Mouse (Mus musculus) ES-E14 (cell line): Measurements from ENCODE around the gene Acvr1b. TPM values are rescaled to one million over a fixed set of nuclear protein-coding genes. Genes with fewer than 3 reads are reported as not detected.

Source experiments
- DNase-seq: peaks from one replicate; pipeline ENCODE4 v3.0.0-alpha.2; 2013; ENCODE audit warnings: low read depth, low spot score
- H3K27ac ChIP-seq: 2 replicates; pipeline ENCODE4 v1.5.1; 2012; ENCODE audit warnings: low read depth, mild to moderate bottlenecking, low read length, moderate library complexity, mixed read lengths; ENCODE audit not compliant: poor library complexity, insufficient read depth, severe bottlenecking
- H3K36me3 ChIP-seq: 2 replicates; pipeline ENCODE4 v1.6.1; 2012; ENCODE audit warnings: mild to moderate bottlenecking, low read length, moderate library complexity, mixed read lengths; ENCODE audit not compliant: control insufficient read depth, poor library complexity, insufficient read depth, severe bottlenecking
- H3K4me1 ChIP-seq, 2 experiments: fragments of 150-350 bp in 1 of 2; sonication (generic) in 1 of 2; 2 replicates each; pipeline ENCODE4 v1.6.1; 2012; ENCODE audit warnings: low read length in 2 of 2, mild to moderate bottlenecking in 1 of 2, mixed read lengths in 1 of 2; ENCODE audit not compliant: control insufficient read depth in 2 of 2, insufficient read depth in 2 of 2, poor library complexity in 1 of 2
- H3K4me3 ChIP-seq, 2 experiments: fragments of 150-350 bp in 1 of 2; sonication (generic) in 1 of 2; 2 replicates each; pipeline ENCODE4 v1.5.1; 2012; ENCODE audit warnings: low read length in 2 of 2, low read depth in 1 of 2, mild to moderate bottlenecking in 1 of 2, mixed read lengths in 1 of 2; ENCODE audit not compliant: insufficient read depth in 1 of 2, poor library complexity in 1 of 2, severe bottlenecking in 1 of 2
- H3K9ac ChIP-seq: 2 replicates; pipeline ENCODE4 v1.6.1; 2012; ENCODE audit warnings: low read depth, mild to moderate bottlenecking, low read length, mixed read lengths; ENCODE audit not compliant: poor library complexity, insufficient read depth, severe bottlenecking
- H3K9me3 ChIP-seq: fragments of 150-350 bp; sonication (generic); 2 replicates; pipeline ENCODE4 v1.6.1; 2012; ENCODE audit warnings: low read depth, mild to moderate bottlenecking, low read length; ENCODE audit not compliant: control insufficient read depth, insufficient read depth
- CHD2 ChIP-seq: IDR thresholded peaks from 2 replicates; pipeline ENCODE4 v1.6.1; 2014; ENCODE audit warnings: mild to moderate bottlenecking, low read depth, low read length, inconsistent platforms
- HCFC1 ChIP-seq: IDR thresholded peaks from 2 replicates; pipeline ENCODE4 v1.6.1; 2012; ENCODE audit warnings: low read length, inconsistent platforms, borderline replicate concordance; ENCODE audit not compliant: insufficient read depth
- MAFK ChIP-seq: IDR thresholded peaks from 2 replicates; pipeline ENCODE4 v1.6.1; 2014; ENCODE audit warnings: mild to moderate bottlenecking, low read depth, low read length, inconsistent platforms; ENCODE audit not compliant: insufficient read depth
- ZC3H11A ChIP-seq: IDR thresholded peaks from 2 replicates; pipeline ENCODE4 v1.6.1; 2012; ENCODE audit warnings: low read depth, mild to moderate bottlenecking, inconsistent platforms, low read length, borderline replicate concordance
- ZNF384 ChIP-seq: IDR thresholded peaks from 2 replicates; pipeline ENCODE4 v1.6.1; 2012; ENCODE audit warnings: low read depth, low read length, inconsistent platforms
- in situ Hi-C, 2 experiments: fragments of 600-800 bp; cut with MboI; formaldehyde crosslinking; loops; one replicate each; pipeline ENCODE4 v1.15.1; 2025; ENCODE audit warnings: low sequenced_read_pairs in 2 of 2, inconsistent platforms in 1 of 2; ENCODE audit not compliant: unreplicated experiment in 2 of 2
- total RNA-seq: library from RNA; depleted of rRNA; stranded (reverse); fragments of 300-350 nt; gene quantifications from 2 replicates; pipeline ENCODE4 v1.2.3, GENCODE M21; 2012

The Acvr1b gene
- total RNA-seq, 1 experiment = 26.4 TPM

DNA sequence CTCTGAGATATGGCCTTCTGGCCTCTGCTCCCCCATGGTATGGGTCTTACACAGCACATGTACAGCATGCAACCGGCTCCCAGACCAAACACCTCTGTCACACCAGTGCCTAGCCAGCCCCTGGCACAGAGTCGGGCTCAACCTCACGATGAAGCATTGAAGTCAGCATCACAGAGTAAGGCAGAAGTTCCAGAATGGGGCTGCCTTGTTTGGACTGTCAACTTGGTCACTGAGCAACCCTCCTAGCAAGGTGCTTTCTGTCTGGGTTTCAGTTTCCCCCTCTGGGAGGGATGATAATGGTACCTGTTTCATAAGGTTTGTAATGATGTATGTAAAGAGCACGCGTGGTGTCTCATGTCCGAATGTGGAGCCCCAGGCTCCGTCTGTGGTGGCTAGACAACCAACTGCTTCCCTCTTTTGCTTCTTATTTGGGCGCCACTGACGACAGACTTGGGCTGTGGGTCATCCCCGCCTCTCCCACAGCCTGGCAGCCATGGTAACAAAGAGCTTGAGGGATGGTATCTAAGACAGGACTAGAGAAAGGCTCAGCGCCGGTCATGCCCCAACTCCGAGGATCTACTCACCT lies 49.1 kb downstream of the Acvr1b start:
- Histone ChIP-seq H3K27ac (no peak overlapping the region), H3K4me3 (no peak overlapping the region), H3K9ac (no peak overlapping the region), H3K4me1 (peaks cover 6 to 21% of the 10 kb centered on the region in 2 experiments; a peak in 3 of 4 replicates), H3K9me3 (no peaks in the 10 kb centered on the region), H3K36me3 (no peaks in the 10 kb centered on the region)
- no peak for TF ChIP-seq ZC3H11A
- TF ChIP-seq CHD2 = no peak
- no peak for TF ChIP-seq HCFC1
- no peak for TF ChIP-seq ZNF384
- TF ChIP-seq MAFK = no peak
- DNase-seq = no peak
- in situ Hi-C loops = no loop called here

DNA sequence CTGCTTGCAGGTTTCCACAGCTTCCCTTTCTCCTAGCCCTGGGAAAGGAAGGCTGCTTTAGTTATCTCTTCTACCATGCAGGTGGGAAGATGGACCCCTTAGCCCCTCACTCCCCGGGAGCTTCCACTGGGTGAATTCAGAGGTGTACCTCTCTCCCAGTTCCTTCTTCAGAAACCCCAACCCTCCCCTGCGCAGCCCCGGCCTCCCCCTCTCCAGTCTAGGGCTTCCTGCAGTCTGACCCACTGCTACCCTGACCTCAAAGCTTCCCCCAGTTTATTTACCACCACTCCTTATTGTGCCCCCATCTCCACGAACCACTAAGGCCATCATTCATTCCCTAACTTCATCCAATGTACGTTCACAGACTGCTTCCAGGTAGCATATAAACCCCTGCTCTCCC lies 49.7 kb downstream of the Acvr1b start:
- peaks cover 8 to 25% of the 10 kb centered on the region in 2 experiments for H3K4me1 ChIP-seq
- DNase-seq = no peak
- H3K36me3 ChIP-seq = no peaks in the 10 kb centered on the region
- TF ChIP-seq HCFC1 (no peak), MAFK (no peak), ZC3H11A (no peak)
- H3K27ac ChIP-seq = no peak overlapping the region
- in situ Hi-C loops = no loop called here
- H3K9ac ChIP-seq = no peak overlapping the region
- no peaks in the 10 kb centered on the region for H3K9me3 ChIP-seq
- peak overlapping the region; percentile 87 to 99 for H3K4me3 ChIP-seq

DNA sequence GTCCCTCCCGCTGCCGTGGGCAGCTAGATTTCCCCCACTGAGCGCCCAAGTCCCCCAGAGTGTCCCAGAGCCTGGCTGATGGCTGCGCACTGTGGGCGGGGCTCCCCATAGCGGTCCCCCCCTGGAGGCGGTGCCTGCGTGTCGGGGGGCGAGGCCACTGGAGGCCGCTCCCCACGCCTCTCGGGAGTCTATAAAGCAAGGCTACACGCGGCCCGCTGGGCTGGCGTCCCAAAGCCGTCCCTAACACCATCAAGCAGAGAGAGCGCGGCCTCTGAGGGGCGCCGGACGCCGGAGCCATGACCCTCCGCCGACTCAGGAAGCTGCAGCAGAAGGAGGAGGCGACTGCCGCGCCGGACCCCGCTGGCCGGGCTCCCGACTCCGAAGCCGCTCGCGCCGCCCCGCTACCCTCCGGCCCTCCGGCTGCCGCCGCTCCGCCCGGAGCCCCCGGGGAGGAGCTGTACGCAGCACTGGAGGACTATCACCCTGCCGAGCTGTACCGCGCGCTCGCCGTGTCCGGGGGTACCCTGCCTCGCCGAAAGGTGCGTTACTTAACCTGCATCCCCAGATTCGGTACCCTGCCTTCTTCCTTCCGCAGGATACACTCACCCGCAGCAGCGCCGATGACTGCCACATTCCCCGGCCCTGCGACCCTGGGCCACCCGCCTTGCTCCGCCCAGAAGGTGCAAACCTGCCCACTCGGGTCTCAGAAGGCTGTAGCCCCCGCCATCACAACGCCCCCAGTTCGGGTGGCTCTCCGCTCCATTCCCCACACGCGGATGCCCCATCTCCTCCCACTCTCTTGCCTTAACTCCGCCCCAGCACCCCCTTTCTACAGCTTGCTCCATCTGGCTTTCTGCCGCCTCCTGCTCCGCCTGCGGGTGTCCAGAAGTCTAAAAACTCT lies 50.4 kb downstream of the Acvr1b start, which contains the start of gene Grasp:
TSS of gene Grasp (plus strand) at position 183 of the 901 bp plus-strand sequence.
- Histone ChIP-seq H3K4me1 (peaks cover 9 to 28% of the 10 kb centered on the region in 2 experiments), H3K9ac (peak within 1 kb of the TSS; percentile 70), H3K4me3 (peak within 1 kb of the TSS; percentile 87 to 99), H3K36me3 (peaks cover 6% of the 10 kb centered on the region), H3K9me3 (no peaks in the 10 kb centered on the region), H3K27ac (no peak within 1 kb of the TSS; the same call in 1 of the 2 replicates)
- in situ Hi-C loops = no loop called here
- no peak for TF ChIP-seq ZC3H11A
- no peak for TF ChIP-seq CHD2
- TF ChIP-seq ZNF384 = no peak
- TF ChIP-seq HCFC1 = no peak
- TF ChIP-seq MAFK = no peak
- DNase-seq = peak; percentile 75

DNA sequence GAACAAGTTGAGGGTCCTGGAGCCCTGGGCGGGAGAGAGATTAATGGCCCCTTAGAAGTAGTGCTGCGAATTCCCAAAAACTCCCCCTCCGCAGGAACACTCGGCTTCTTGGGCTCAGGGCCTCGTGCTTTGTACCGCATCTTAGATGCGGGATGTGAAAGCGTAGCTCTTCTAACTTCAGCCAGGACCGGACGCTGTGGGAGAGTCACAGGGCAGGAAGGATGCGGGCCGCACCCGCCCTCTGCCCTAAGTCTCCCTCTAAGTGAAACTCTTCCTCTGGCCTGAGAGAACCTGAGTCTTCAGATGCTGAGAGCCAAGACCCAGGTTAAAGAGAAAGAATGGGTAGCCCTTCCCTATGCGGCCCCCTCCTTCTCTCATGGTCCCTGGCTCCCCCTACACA lies 51.1 kb downstream of the Acvr1b start:
- Histone ChIP-seq H3K36me3 (peaks cover 10% of the 10 kb centered on the region), H3K27ac (no peak overlapping the region; the same call in 1 of the 2 replicates), H3K4me1 (peaks cover 9 to 25% of the 10 kb centered on the region in 2 experiments), H3K9ac (peak overlapping the region; percentile 70), H3K9me3 (no peaks in the 10 kb centered on the region), H3K4me3 (peak overlapping the region; percentile 87 to 99)
- in situ Hi-C loops = no loop called here
- DNase-seq = no peak
- TF ChIP-seq HCFC1 (no peak), CHD2 (no peak), ZC3H11A (no peak), MAFK (no peak), ZNF384 (no peak)
